Mouse (Mus musculus) small intestine, adult 2 months (tissue): ENCODE measurements at regions not wholly inside any gene's neighbourhood (a gene's known extent, or its start where the extent isn't known, plus 50 kb on each side); places are given as distances from the start of the nearest gene placed in this dataset.

Experiments
- H3K27ac ChIP-seq: fragments of 200-500 bp; 2 replicates; pipeline ENCODE4 v1.5.1; 2012; ENCODE audit warnings: low read depth, low read length, control low read depth, inconsistent platforms; ENCODE audit not compliant: insufficient read depth
- H3K27me3 ChIP-seq: fragments of 200-500 bp; 2 replicates; pipeline ENCODE4 v1.6.1; 2012; ENCODE audit warnings: mild to moderate bottlenecking, moderate library complexity, low read length, inconsistent platforms; ENCODE audit not compliant: control insufficient read depth, insufficient read depth
- H3K36me3 ChIP-seq: fragments of 200-500 bp; 2 replicates; pipeline ENCODE4 v1.6.1; 2012; ENCODE audit warnings: mild to moderate bottlenecking, low read length, control low read depth, inconsistent platforms; ENCODE audit not compliant: control insufficient read depth, insufficient read depth
- H3K4me1 ChIP-seq: fragments of 200-500 bp; 2 replicates; pipeline ENCODE4 v1.6.1; 2012; ENCODE audit warnings: low read length, inconsistent platforms, mixed read lengths; ENCODE audit not compliant: control insufficient read depth, insufficient read depth, insufficient read length
- H3K4me3 ChIP-seq: fragments of 200-500 bp; 2 replicates; pipeline ENCODE4 v1.5.1; 2012; ENCODE audit warnings: low read depth, mild to moderate bottlenecking, control low read depth, inconsistent platforms, low read length, moderate library complexity
- CTCF ChIP-seq: fragments of 200-500 bp; IDR thresholded peaks from 2 replicates; pipeline ENCODE4 v1.5.1; 2012; ENCODE audit warnings: low read depth, mild to moderate bottlenecking, control low read depth, inconsistent platforms, low read length, moderate library complexity, mixed read lengths; ENCODE audit not compliant: insufficient replicate concordance, insufficient read length; ENCODE audit errors: extremely low read depth
- POLR2A ChIP-seq: fragments of 200-500 bp; IDR thresholded peaks from 2 replicates; pipeline ENCODE4 v1.6.1; 2012; ENCODE audit warnings: low read depth, mild to moderate bottlenecking, control low read depth, inconsistent platforms, low read length, moderate library complexity
- WGBS: fragments of 180-500 bp; shearing (Covaris S2); methylation state at CpG from one replicate; pipeline ENCODE4 v1.1.7; 2018; 5-methylcytosine and 5-hydroxymethylcytosine counted together

GRCm38 (mm10) chr13:41694749-41695419 lies 89.2 kb downstream of the Tmem170b start:
- H3K4me1 ChIP-seq = no peaks in the 10 kb centered on the region
- no peaks in the 10 kb centered on the region for H3K36me3 ChIP-seq
- H3K27ac ChIP-seq = no peak overlapping the region
- WGBS = 62% methylated on average over 9 of the region's 9 CpGs
- H3K4me3 ChIP-seq = no peak overlapping the region
- TF ChIP-seq POLR2A (no peak), CTCF (no peak)
- no peaks in the 10 kb centered on the region for H3K27me3 ChIP-seq

GRCm38 (mm10) chr13:41696767-41697445 lies 91.2 kb downstream of the Tmem170b start:
- Histone ChIP-seq H3K27me3 (no peaks in the 10 kb centered on the region), H3K4me3 (no peak overlapping the region), H3K4me1 (no peaks in the 10 kb centered on the region), H3K36me3 (no peaks in the 10 kb centered on the region), H3K27ac (no peak overlapping the region)
- WGBS = 76% methylated on average over 7 of the region's 7 CpGs
- TF ChIP-seq CTCF (no peak), POLR2A (no peak)

- whole genome bisulfite sequencing = 40% methylated on average over 3 of the region's 3 CpGs
- H3K4me1 ChIP-seq = no peaks in the 10 kb centered on the region
- TF ChIP-seq POLR2A (no peak), CTCF (no peak)
- H3K27ac ChIP-seq = no peak overlapping the region
- no peaks in the 10 kb centered on the region for H3K27me3 ChIP-seq
- H3K4me3 ChIP-seq = no peak overlapping the region
- H3K36me3 ChIP-seq = no peaks in the 10 kb centered on the region
Measured at GRCm38 (mm10) chr13:41701345-41701744, 95.6 kb downstream of the Tmem170b start.

GRCm38 (mm10) chr13:41701829-41702231 lies 96.1 kb downstream of the Tmem170b start:
- WGBS = 85% methylated on average over 8 of the region's 8 CpGs
- Histone ChIP-seq H3K27me3 (no peaks in the 10 kb centered on the region), H3K4me1 (no peaks in the 10 kb centered on the region), H3K36me3 (no peaks in the 10 kb centered on the region), H3K27ac (no peak overlapping the region), H3K4me3 (no peak overlapping the region)
- TF ChIP-seq CTCF (no peak), POLR2A (no peak)

DNA sequence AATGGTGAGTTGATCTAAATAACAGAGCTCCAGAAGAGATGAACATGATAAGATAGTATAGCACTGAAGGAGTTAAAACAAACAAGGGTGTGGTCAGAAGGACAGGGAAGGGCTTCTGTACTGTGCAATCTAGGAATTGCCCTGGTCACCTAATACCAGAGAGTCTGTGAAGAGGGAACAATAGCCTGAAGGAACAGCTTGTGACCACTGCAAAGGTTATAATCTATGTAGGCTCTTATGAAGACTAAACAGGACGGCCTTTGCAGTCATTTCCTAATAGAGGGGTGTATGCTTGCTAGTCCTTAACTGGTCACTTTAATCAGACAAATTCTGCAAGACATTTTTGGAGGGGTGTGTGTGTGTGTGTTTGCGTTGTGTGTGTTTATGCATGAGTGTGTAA lies 97.5 kb downstream of the Tmem170b start:
- TF ChIP-seq CTCF (no peak), POLR2A (no peak)
- Histone ChIP-seq H3K36me3 (no peaks in the 10 kb centered on the region), H3K27ac (no peak overlapping the region), H3K4me1 (no peaks in the 10 kb centered on the region), H3K27me3 (no peaks in the 10 kb centered on the region), H3K4me3 (no peak overlapping the region)
- 78% methylated on average over 2 of the region's 2 CpGs for WGBS

GRCm38 (mm10) chr13:41703618-41704017 lies 97.9 kb downstream of the Tmem170b start:
- 74% methylated on average over 8 of the region's 8 CpGs for WGBS
- Histone ChIP-seq H3K27me3 (no peaks in the 10 kb centered on the region), H3K27ac (no peak overlapping the region), H3K4me3 (no peak overlapping the region), H3K4me1 (no peaks in the 10 kb centered on the region), H3K36me3 (no peaks in the 10 kb centered on the region)
- no peak for TF ChIP-seq CTCF
- TF ChIP-seq POLR2A = no peak

GRCm38 (mm10) chr13:41704806-41705205 lies 99.1 kb downstream of the Tmem170b start:
- TF ChIP-seq CTCF (no peak), POLR2A (no peak)
- Histone ChIP-seq H3K27ac (no peak overlapping the region), H3K4me1 (no peaks in the 10 kb centered on the region), H3K27me3 (no peaks in the 10 kb centered on the region), H3K4me3 (no peak overlapping the region), H3K36me3 (no peaks in the 10 kb centered on the region)
- 95% methylated on average over 2 of the region's 2 CpGs for WGBS
